Mouse (Mus musculus) forebrain, postnatal 0 days (tissue): Measurements from ENCODE around the gene H2afx. TPM values are rescaled to one million over a fixed set of nuclear protein-coding genes. Genes with fewer than 3 reads are reported as not detected.
"Not testable (repeated sequence)": the region's sequence is repeated elsewhere in the genome, so short reads cannot be mapped to it uniquely, and the experiment has no call there.

Experiments
- ATAC-seq: fragments of 200-750 bp; cut with Nextera tagmentation; 2 replicates; pipeline ENCODE4 v1.8.0; 2017; ENCODE audit warnings: mild to moderate bottlenecking, moderate library complexity
- DNase-seq: peaks from one replicate; pipeline ENCODE4 v3.0.0-alpha.2; 2015
- H3K27ac ChIP-seq: fragments of 300-500 bp; sonication (generic); 2 replicates; pipeline ENCODE4 v1.5.1; 2014; ENCODE audit warnings: low read depth, mild to moderate bottlenecking, antibody characterized with exemption, low read length, moderate library complexity, mixed read lengths
- H3K27me3 ChIP-seq: fragments of 300-500 bp; sonication (generic); 2 replicates; pipeline ENCODE4 v1.6.1; 2014; ENCODE audit warnings: mild to moderate bottlenecking, low read length, mixed read lengths; ENCODE audit not compliant: insufficient read depth
- H3K36me3 ChIP-seq: fragments of 300-500 bp; sonication (generic); 2 replicates; pipeline ENCODE4 v1.6.1; 2014; ENCODE audit warnings: mild to moderate bottlenecking, moderate library complexity; ENCODE audit not compliant: insufficient read depth
- H3K4me1 ChIP-seq: fragments of 300-500 bp; sonication (generic); 2 replicates; pipeline ENCODE4 v1.6.1; 2014; ENCODE audit warnings: antibody characterized with exemption; ENCODE audit not compliant: insufficient read depth
- H3K4me2 ChIP-seq: fragments of 300-500 bp; sonication (generic); 2 replicates; pipeline ENCODE4 v1.6.1; 2014; ENCODE audit warnings: low read depth, mild to moderate bottlenecking, moderate library complexity
- H3K4me3 ChIP-seq: fragments of 300-500 bp; sonication (generic); 2 replicates; pipeline ENCODE4 v1.5.1; 2014; ENCODE audit warnings: low read depth, low read length, mixed read lengths
- H3K9ac ChIP-seq: fragments of 300-500 bp; sonication (generic); 2 replicates; pipeline ENCODE4 v1.6.1; 2014; ENCODE audit warnings: mild to moderate bottlenecking
- H3K9me3 ChIP-seq: fragments of 300-500 bp; sonication (generic); 2 replicates; pipeline ENCODE4 v1.6.1; 2016; ENCODE audit warnings: low read length
- CTCF ChIP-seq: sonication (generic); IDR thresholded peaks from 2 replicates; pipeline ENCODE4 v1.5.1; 2016; ENCODE audit warnings: antibody characterized with exemption, control low read depth, low read depth
- WGBS: fragments of 180-500 bp; shearing (Covaris S2); extraction: QIAGEN DNeasy Blood & Tissue Kit; methylation state at CpG from one replicate; pipeline ENCODE4 v1.1.7; 2014; 5-methylcytosine and 5-hydroxymethylcytosine counted together
- polyA plus RNA-seq: library from polyadenylated mRNA; unstranded; fragments of >200 nt; fragmentation: Nextera tagmentation; extraction: Ambion mirVana; gene quantifications from 2 replicates; pipeline ENCODE4 v1.2.1, GENCODE M21; 2015
- total RNA-seq: library from RNA; depleted of rRNA; stranded (reverse); fragments of >200 nt; gene quantifications from 2 replicates; pipeline ENCODE4 v1.2.3, GENCODE M21; 2014

Gene H2afx
- total and polyA plus RNA-seq, 2 experiments from 2014 or later = 97.8 to 143 TPM

DNA sequence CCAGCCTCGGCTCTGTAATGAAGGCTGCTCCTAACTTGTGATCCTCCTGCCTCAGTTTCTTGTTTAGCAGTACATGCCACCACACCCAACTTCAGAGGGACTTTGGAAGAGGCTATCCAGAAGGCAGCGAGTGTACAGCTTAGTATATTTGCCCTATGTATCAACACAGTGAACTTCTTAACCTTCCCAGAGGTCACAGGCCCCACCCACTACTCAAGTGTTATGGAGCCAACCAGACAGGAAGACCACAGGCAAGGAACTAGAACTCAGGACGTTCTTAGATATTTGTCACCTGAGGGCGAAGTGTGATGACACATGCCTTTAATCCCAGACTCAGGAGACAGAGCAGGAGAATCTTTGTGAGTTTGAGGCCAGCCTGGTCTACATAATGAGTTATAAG is 13.1 kb downstream of the H2afx start:
- no peak for TF ChIP-seq CTCF
- WGBS = 90% methylated on average over 4 of the region's 4 CpGs
- Histone ChIP-seq H3K4me1 (peaks cover 3% of the 10 kb centered on the region; the same call in 1 of the 2 replicates), H3K9me3 (no peaks in the 10 kb centered on the region), H3K27ac (no peak overlapping the region), H3K4me3 (no peak overlapping the region), H3K9ac (no peak overlapping the region), H3K27me3 (no peaks in the 10 kb centered on the region), H3K4me2 (no peak overlapping the region), H3K36me3 (peaks cover 44% of the 10 kb centered on the region)
- DNase-seq (no peak), ATAC-seq (no peak)

GRCm38 (mm10) chr9:44348546-44348945 is 14.1 kb downstream of the H2afx start:
- Histone ChIP-seq H3K9me3 (no peaks in the 10 kb centered on the region), H3K4me2 (no peak overlapping the region), H3K9ac (no peak overlapping the region), H3K4me3 (no peak overlapping the region), H3K4me1 (no peaks in the 10 kb centered on the region), H3K27ac (no peak overlapping the region), H3K27me3 (no peaks in the 10 kb centered on the region), H3K36me3 (peaks cover 53% of the 10 kb centered on the region)
- ATAC-seq (no peak), DNase-seq (no peak)
- peak; percentile 26 for TF ChIP-seq CTCF
- 95% methylated on average over 4 of the region's 4 CpGs for WGBS

GRCm38 (mm10) chr9:44351396-44351795 is 16.9 kb downstream of the H2afx start:
- H3K4me2 ChIP-seq = no peak overlapping the region
- ATAC-seq (no peak), DNase-seq (no peak)
- peaks cover 78% of the 10 kb centered on the region for H3K36me3 ChIP-seq
- no peaks in the 10 kb centered on the region for H3K27me3 ChIP-seq
- no peaks in the 10 kb centered on the region for H3K4me1 ChIP-seq
- H3K9ac ChIP-seq = no peak overlapping the region
- no peak overlapping the region for H3K4me3 ChIP-seq
- no peak for TF ChIP-seq CTCF
- no peak overlapping the region for H3K27ac ChIP-seq
- WGBS = 95% methylated on average over 4 of the region's 4 CpGs
- H3K9me3 ChIP-seq = no peaks in the 10 kb centered on the region

- no peak overlapping the region for H3K4me3 ChIP-seq
- no peak overlapping the region for H3K4me2 ChIP-seq
- H3K4me1 ChIP-seq = no peaks in the 10 kb centered on the region
- no peak overlapping the region for H3K27ac ChIP-seq
- 95% methylated on average over 10 of the region's 10 CpGs for WGBS
- TF ChIP-seq CTCF = no peak
- ATAC-seq (no peak), DNase-seq (no peak)
- no peak overlapping the region for H3K9ac ChIP-seq
- H3K36me3 ChIP-seq = peaks cover 81% of the 10 kb centered on the region
- H3K27me3 ChIP-seq = no peaks in the 10 kb centered on the region
- no peaks in the 10 kb centered on the region for H3K9me3 ChIP-seq
Observed at GRCm38 (mm10) chr9:44352337-44352736, 17.8 kb downstream of the H2afx start.

DNA sequence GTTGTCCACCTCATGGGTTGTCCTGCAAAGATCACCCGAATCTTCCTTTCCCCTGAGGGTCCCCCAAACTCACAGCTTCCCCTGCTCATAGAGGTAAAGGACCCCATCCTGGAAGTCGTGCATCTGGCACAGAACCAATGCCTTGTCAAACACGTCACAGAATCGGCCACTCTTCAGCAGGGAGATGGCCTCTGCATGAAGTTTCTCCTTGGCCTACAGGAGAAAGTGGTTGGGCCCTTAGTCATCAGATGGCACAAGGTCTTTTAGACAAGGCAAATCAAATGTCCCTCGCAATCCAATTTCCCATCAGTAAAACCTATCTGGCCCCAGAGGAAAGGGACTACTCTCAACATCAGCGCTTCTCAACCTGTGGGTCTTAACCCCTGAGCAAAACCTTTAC is 18.6 kb downstream of the H2afx start:
- DNase-seq (no peak), ATAC-seq (no peak)
- Histone ChIP-seq H3K36me3 (peaks cover 76% of the 10 kb centered on the region), H3K27me3 (no peaks in the 10 kb centered on the region), H3K4me2 (no peak overlapping the region), H3K9ac (no peak overlapping the region), H3K27ac (no peak overlapping the region), H3K4me1 (no peaks in the 10 kb centered on the region), H3K9me3 (no peaks in the 10 kb centered on the region), H3K4me3 (no peak overlapping the region)
- 93% methylated on average over 6 of the region's 6 CpGs for WGBS
- TF ChIP-seq CTCF = no peak

- Histone ChIP-seq H3K27me3 (no peaks in the 10 kb centered on the region), H3K4me1 (peaks cover 6% of the 10 kb centered on the region), H3K9ac (no peak overlapping the region), H3K4me3 (no peak overlapping the region), H3K9me3 (no peaks in the 10 kb centered on the region), H3K27ac (no peak overlapping the region), H3K36me3 (peaks cover 62% of the 10 kb centered on the region), H3K4me2 (no peak overlapping the region)
- DNase-seq (no peak), ATAC-seq (no peak)
- WGBS = 75% methylated on average over 4 of the region's 4 CpGs
- TF ChIP-seq CTCF = peak; percentile 58
Observed at GRCm38 (mm10) chr9:44357207-44357606, 22.7 kb downstream of the H2afx start.

- Histone ChIP-seq H3K27me3 (no peaks in the 10 kb centered on the region), H3K4me1 (peaks cover 6% of the 10 kb centered on the region), H3K36me3 (peaks cover 20% of the 10 kb centered on the region), H3K9me3 (no peaks in the 10 kb centered on the region), H3K4me3 (peak within 1 kb of the TSS; percentile 81), H3K4me2 (peak within 1 kb of the TSS; percentile 81), H3K9ac (peak within 1 kb of the TSS; percentile 87), H3K27ac (peak within 1 kb of the TSS; percentile 86)
- DNase-seq = peak; percentile 97
- under 1% methylated on average over 44 of the region's 44 CpGs for WGBS
- peak; percentile 8; the same call in 1 of the 2 replicates for TF ChIP-seq CTCF
- ATAC-seq = peak; percentile 96
Observed at GRCm38 (mm10) chr9:44361190-44361917, 26.9 kb downstream of the H2afx start, which contains the start of gene Vps11. TSS of gene Vps11 (minus strand) at chr9:44361670.

DNA sequence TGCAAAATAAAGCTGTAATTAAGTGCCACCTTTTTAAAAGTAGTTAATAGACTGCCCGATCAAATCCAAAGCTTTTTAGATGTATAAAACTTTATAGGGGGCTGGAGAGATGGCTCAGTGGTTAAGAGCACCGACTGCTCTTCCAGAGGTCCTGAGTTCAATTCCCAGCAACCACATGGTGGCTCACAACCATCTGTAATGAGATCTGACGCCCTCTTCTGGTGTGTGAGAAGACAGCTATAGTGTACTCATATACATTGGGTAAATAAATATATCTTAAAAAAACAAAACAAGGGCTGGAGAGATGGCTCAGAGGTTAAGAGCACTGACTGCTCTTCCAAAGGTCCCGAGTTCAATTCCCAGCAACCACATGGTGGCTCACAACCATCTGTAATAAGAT is 27.4 kb downstream of the H2afx start:
- H3K27ac ChIP-seq = peak overlapping the region; percentile 86
- WGBS = 41% methylated on average over 4 of the region's 4 CpGs
- peaks cover 14% of the 10 kb centered on the region for H3K36me3 ChIP-seq

More for the DNA sequence above, 27.4 kb downstream of the H2afx start:
- H3K9me3 ChIP-seq, H3K27me3 ChIP-seq, DNase-seq, H3K4me1 ChIP-seq: not testable (repeated sequence)
- Histone ChIP-seq H3K9ac (peak overlapping the region; percentile 87), H3K4me3 (peak overlapping the region; percentile 81), H3K4me2 (peak overlapping the region; percentile 81)
- peak; percentile 42; the same call in 1 of the 2 replicates for ATAC-seq
